Mouse (Mus musculus): ENCODE measurements around the gene Polr2h. TPM values are rescaled to one million over a fixed set of nuclear protein-coding genes. Genes with fewer than 3 reads are reported as not detected.
A peak's percentile ranks its signal among the peaks of the same experiment; 100 is the strongest.

Polr2h gene
- total RNA-seq, 2 experiments from 2014 or later, result 7.8 to 9.5 TPM

DNA sequence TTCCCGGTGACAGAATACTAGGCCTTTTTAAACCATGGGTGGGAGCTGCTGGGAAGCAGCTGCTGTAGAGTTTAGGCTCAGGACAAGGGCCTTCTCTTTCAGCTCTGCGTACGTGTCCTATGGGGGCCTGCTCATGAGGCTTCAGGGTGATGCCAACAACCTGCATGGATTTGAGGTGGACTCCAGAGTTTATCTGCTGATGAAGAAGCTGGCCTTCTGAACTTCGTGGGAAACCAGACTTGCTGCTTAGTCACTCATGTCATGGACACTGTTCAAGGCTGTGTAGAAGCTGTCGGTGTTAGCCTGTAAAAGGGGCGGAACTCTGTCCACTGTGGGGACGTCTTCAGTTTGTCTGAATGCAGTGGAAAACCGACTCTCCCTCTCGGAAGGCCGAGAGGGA lies 4.3 kb downstream of the Polr2h start:
- DNase-seq (ENCODE audit: low spot score), result no peak

DNA sequence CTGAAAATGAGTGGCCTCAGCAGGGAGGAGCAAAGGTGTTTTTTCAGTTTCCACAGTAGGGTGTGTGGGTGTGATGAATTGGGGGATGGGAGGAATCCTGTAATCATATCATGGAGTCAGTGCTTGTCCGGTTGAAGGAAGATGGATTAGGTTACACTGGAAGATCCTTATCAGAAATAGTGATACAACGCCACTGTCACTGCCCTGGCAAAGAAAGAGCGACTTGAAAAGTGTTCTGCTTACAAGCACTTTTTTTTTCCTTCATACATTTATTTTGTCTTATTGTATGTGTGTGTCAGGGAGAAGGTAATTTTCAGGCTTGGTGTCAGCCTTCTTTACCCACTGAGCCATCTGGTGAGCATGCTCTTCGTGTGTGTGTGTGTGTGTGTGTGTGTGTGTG lies 5.3 kb downstream of the Polr2h start:
- no peak for DNase-seq (ENCODE audit: low spot score)

DNA sequence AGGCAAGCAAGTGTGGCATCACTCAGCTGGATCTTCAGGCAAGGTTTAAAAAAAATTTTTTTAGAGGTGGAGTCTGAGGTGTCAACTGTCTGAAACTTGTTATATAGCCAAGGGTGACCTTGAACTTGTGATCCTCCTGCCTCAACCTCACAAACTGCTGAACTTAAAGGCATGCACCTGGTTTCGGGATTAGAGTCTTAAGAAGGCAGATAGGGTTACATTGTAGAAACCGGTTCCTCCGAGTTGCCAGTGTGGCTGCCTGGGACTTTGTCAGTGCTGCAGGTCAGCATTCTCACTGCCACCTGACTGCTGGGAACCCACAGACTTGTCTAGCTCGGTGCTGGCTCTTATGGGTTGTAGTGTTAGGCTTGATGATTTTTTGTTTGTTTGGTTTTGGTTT lies 5.8 kb downstream of the Polr2h start:
- no peak for DNase-seq (ENCODE audit: low spot score)

DNA sequence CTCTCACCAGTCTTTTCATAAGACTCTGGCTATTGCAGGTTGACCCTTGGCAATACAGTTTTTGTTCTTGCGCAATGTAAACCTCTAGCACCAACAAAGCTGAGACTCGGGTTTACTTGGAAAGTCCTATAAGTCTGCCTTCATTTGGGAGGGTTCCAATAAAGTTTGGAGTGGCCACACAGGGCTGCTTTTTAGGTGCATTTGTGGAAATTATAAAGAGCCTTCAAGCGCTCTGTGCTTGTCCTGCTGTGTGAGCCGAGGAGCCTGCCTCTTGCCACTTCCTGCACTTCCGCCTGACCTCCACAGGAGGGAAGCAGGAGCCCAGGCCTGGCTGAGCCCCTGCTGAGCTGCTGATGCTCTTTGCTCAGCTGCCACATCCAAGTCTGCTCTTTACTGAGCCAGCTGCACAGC lies 6.9 kb downstream of the Polr2h start:
- peak; percentile 65 for DNase-seq (ENCODE audit: low spot score)

GRCm38 (mm10) chr16:20725321-20725720 lies 7.9 kb downstream of the Polr2h start:
- DNase-seq (ENCODE audit: low spot score), result no peak

GRCm38 (mm10) chr16:20725750-20726149 lies 8.3 kb downstream of the Polr2h start:
- DNase-seq (ENCODE audit: low spot score), result no peak

DNA sequence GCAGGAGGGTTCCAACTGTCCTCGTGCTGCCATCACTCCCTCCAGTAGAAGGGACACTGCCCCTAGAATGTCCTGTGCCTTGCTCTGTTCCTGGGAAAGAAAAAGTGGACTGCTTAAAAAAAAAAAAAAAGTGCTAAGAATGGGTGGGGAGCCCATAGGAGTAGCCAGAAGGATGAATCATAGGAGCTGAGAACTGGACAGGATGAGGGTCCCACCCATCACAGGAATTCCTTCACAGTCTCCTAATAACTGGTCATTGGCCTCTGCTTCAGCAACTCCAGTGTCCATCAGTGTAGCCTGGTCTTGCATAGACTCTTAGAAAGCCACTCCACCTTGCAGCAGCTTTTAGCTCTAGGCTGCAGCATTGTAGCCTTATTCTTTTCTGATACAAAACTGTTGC lies 8.9 kb downstream of the Polr2h start:
- DNase-seq (ENCODE audit: low spot score), result peak; percentile 42

DNA sequence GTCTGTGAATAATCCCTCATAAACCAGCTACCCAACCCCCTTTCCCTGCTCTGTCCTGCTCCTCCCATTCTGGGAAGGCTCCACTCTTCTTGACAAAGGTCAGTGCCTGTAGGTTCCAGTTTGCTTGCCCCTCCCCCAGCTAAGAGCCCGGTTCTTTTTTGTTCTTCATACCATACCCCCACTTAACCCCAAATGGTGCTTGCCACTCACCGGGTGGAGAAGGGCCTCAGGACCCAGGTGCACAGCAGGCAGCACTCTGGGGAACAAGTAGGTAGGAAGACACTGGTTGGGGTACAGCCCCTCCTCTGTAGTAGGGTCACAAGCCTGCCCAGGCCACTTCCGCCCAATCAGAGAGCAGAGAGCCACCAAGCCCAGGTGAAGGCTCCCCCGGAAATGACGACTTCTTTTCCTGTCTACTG lies 12.8 kb downstream of the Polr2h start:
- peak; percentile 43 for DNase-seq (ENCODE audit: low spot score)

GRCm38 (mm10) chr16:20731688-20732087 lies 14.2 kb downstream of the Polr2h start:
- DNase-seq (ENCODE audit: low spot score), result no peak

DNA sequence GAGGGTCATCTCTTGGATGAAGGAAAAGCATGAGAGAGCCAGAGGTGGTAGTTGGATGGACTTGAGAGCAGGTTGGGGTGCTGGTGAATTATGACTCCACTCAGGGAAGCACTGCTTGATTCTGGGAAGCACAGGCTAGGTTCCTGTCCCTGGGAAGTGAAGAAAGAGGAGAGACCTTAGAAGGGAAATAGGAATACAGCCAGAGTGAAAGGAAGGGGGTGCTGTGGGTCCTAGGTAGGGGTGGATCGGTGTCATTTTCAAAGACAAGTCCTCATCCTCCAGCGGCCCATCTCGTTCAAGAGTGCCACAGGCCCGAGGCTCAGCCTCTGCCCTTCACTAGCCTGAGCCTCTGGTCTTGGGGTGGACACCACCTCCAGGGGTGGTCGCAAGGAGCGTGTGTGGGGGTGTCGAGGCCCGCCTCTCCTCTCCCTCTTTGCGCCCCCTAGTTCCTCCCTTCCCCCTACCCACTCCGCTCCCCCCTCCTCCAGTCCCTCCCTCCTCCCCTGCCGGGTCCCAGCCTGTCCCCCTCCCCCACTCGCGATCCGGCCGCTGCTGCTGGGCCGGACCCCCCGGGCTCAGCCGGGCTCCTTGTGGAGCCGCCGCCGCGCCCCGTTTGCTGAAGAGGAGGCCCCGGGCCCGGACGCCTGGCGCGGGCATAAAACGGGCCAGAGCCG lies 14.9 kb downstream of the Polr2h start:
- DNase-seq (ENCODE audit: low spot score), result no peak

DNA sequence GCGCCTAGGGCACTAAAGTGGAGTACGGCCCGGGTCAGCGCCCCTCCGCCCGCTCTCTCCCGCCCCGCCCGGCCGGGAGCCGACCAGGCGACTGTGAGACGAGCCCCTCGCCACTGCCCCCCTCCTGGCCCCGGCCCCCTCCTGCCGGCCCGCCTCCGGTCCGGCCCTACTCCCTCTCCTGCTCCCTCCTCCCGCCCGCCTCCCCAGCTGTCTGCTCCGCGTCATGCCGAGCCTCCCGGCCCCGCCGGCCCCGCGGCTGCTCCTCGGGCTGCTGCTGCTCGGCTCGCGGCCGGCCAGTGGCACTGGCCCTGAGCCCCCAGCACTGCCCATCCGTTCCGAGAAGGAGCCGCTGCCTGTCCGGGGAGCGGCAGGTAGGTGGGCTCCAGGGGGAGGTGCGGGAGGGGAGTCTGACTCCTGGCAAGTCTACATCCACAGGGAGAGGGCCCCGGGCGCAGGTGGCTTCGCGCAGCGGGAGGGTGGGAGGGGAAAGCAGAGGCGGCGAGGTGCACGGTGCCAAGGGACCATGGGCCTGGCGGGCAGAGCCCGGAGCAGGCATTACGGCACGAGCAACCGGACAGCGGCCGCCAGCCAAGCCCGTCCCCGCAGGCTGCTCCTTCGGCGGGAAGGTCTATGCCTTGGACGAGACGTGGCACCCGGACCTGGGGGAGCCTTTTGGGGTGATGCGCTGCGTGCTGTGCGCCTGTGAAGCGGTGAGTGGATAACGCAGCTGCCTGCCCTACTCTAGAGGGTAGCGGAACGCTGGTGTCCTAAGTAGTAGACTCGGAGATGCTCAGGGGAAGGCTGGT lies 15.7 kb downstream of the Polr2h start, which contains the start of gene Chrd:
Gene Chrd (plus strand): TSS at position 203 of the 806 bp plus-strand sequence.
- peak; percentile 81 for DNase-seq (ENCODE audit: low spot score)

- DNase-seq (ENCODE audit: low spot score), result no peak
Observed at GRCm38 (mm10) chr16:20733731-20734730, 16.6 kb downstream of the Polr2h start, which contains the start of gene Thpo. Gene Thpo (minus strand): TSS chr16:20734511.

DNA sequence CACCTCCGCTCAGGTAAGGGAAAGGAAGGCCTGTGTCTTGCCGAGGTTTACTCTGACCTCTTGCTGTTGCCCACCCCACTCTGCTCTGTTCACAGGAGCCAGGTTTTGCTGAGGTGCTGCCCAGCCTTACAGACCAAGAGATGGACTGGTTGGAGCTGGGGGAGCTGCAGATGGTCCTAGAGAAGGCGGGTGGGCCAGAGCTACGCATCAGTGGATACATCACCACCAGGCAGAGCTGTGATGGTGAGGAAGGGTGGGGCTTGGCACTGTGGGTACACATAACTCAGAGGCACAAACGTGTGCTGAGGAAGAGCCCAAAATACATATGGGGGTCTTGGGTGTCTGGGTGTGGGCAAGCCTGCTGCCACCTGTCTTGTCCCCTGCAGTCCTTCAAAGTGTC lies 18.2 kb downstream of the Polr2h start:
- DNase-seq (ENCODE audit: low spot score), result no peak

GRCm38 (mm10) chr16:20736168-20736567 lies 18.7 kb downstream of the Polr2h start:
- DNase-seq (ENCODE audit: low spot score), result no peak

DNA sequence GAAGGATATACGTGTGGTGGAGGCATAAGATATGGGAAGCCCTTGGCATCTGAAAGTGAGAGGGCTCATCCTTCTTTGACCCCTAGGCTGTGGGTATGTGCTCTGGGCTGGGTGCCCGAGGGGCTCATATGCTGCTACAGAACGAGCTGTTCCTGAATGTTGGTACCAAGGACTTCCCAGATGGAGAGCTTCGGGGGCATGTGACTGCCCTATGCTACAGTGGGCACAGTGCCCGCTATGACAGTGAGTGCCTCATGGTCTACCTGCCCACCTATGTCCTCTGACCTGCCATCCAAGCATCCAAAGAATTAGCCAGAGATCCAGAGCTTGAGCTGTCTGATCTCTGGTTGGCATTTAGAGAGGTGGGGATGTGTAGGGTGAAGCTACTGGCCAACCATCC lies 19.4 kb downstream of the Polr2h start:
- DNase-seq (ENCODE audit: low spot score), result no peak

DNA sequence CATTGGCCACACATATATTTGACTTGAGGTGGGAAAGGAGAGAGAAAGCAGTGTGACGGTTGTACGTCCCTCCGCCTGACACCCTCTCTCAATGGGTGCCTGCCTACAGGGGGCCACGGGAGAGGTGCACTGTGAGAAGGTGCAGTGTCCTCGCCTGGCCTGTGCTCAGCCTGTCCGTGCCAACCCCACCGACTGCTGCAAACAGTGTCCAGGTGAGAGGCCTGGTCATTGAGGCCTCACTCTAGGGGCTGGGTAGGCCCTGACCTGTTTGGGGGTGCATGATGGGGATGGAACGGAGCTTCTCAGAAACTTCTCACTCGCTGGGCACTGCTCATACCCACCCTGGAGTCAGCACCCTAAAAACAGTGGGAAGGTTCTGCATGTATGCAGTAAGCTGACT lies 22.4 kb downstream of the Polr2h start:
- no peak for DNase-seq (ENCODE audit: low spot score)

GRCm38 (mm10) chr16:20746641-20747040 lies 29.2 kb downstream of the Polr2h start:
- peak; percentile 81 for DNase-seq (ENCODE audit: low spot score)

DNA sequence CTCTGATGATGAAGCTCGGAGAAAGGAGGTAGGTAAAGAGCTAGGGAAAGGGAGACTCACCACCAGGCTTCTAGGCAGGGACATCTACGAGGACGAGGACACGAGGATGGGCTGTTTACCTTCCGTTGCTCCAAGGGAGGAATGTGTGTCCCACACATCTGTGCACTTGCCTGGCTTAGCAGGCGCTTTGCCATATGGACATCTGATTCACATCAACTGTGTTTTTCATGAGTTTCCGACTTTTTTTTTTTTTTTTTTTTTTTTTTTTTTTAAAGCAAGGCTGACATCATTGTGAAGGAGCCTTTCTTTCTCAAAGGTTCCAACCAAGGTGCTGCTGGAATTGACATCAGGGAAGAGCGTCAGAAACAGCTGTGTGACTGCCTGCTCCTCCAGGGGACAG lies 33.1 kb downstream of the Polr2h start:
- DNase-seq (ENCODE audit: low spot score), result no peak

DNA sequence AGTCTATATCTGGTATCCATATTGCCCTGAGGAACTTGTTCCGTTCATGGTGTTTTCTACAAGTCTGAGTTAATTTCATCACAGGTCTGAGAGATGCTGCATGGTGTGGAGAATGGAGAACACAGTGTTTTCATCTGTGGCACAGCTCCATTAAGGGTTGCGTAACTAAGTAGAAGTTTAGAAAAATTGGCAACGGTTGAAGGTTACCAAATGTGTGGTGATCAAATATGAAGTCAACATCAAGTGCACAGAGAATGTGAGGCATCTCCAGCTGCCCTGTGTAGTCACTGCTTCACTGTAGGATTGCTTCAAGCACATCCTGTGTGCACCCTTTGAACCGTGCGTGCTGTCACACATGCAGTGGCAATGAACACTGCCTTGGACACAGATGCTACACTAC lies 38.6 kb downstream of the Polr2h start:
- peak; percentile 82 for DNase-seq (ENCODE audit: low spot score)

- no peak for DNase-seq (ENCODE audit: low spot score)
Observed at GRCm38 (mm10) chr16:20757385-20757784, 39.9 kb downstream of the Polr2h start.

DNA sequence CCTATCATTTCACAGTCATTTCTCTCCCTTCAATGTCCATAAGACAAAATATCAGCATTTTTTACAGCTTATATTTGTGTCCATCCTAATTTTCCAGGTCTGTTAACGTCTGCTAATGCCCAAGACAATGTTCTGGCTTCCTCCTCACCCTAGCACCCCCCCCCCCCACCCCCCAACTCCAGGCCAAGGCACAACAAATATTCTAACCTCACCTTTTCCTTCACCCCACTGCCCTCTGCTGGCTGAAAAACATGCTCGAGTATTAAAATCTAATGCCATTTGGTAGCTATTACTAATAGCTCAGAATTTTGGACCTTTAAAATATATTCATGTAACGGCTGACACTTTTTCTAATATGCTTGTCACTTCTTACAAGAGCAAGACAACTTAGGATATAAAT lies 44.2 kb downstream of the Polr2h start:
- DNase-seq (ENCODE audit: low spot score), result peak; percentile 68

DNA sequence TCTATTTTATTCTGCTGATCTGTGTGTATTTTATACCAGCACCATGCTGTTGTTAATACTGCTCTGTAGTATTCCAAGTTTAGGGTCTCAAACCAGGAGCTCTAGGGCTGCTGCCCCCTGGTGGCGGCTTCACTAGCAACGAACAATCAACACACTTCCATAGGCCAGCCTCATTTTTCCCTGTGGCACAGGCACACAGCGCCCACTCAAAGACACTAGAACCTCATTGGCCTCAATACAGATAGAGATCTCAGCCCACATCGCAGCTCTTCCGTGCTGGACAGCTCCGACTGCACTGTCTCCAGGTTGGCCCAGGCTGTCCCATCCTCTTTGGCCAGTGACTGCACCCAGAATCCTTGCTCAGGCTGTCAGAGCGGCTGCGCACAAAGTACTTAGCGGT lies 47.8 kb downstream of the Polr2h start:
- peak; percentile 17 for DNase-seq (ENCODE audit: low spot score)
